10 mouse cellular contexts compared by ENCODE assay signal in genomic region chr5:75387886-75388454, GRCm38 (mm10).
DNase-seq lines count a peak whose midpoint lies in the region; ATAC-seq lines count a peak whose summit lies in the region.
"Had no signal": no experiment of that assay in that cellular context is flagged by ENCODE, and none has a peak within 500 bp of the region (broad histone marks: within the 10 kb centered on the region; RNA-seq: fewer than 3 reads in every experiment).

No protein-coding gene starts in this region.

- H3K9ac ChIP-seq in forebrain, embryonic 13.5 days: no peak overlapping the region
- H3K9ac ChIP-seq in forebrain, embryonic 12.5 days: no peak overlapping the region
- no peak overlapping the region for H3K9ac ChIP-seq in hindbrain, embryonic 13.5 days
- H3K9ac ChIP-seq: limb, embryonic 12.5 days had no signal

- no peak overlapping the region for H3K4me3 ChIP-seq in forebrain, embryonic 13.5 days
- H3K4me3 ChIP-seq in forebrain, embryonic 12.5 days (replicated peaks): no peak overlapping the region
- H3K4me3 ChIP-seq in hindbrain, embryonic 13.5 days: no peak overlapping the region
- H3K4me3 ChIP-seq: limb, embryonic 12.5 days had no signal

- H3K9me3 ChIP-seq in forebrain, embryonic 13.5 days (replicated peaks): no peaks in the 10 kb centered on the region
- no peaks in the 10 kb centered on the region for H3K9me3 ChIP-seq in forebrain, embryonic 12.5 days
- H3K9me3 ChIP-seq in hindbrain, embryonic 13.5 days: no peaks in the 10 kb centered on the region
- H3K9me3 ChIP-seq: limb, embryonic 12.5 days had no signal

- no peaks in the 10 kb centered on the region for H3K36me3 ChIP-seq in forebrain, embryonic 13.5 days (ENCODE audit: poor library complexity, severe bottlenecking)
- H3K36me3 ChIP-seq in forebrain, embryonic 12.5 days (replicated peaks): no peaks in the 10 kb centered on the region
- H3K36me3 ChIP-seq in hindbrain, embryonic 13.5 days: no peaks in the 10 kb centered on the region
- H3K36me3 ChIP-seq: limb, embryonic 12.5 days had no signal

- no peaks in the 10 kb centered on the region; the same call in 1 of the 2 replicates for H3K27me3 ChIP-seq in forebrain, embryonic 13.5 days
- H3K27me3 ChIP-seq in forebrain, embryonic 12.5 days: no peaks in the 10 kb centered on the region; the same call in 1 of the 2 replicates
- no peaks in the 10 kb centered on the region for H3K27me3 ChIP-seq in hindbrain, embryonic 13.5 days
- H3K27me3 ChIP-seq: limb, embryonic 12.5 days had no signal

- WGBS in forebrain, embryonic 13.5 days: 51% methylated on average over 13 of the region's 13 CpGs
- 52% methylated on average over 13 of the region's 13 CpGs for WGBS in forebrain, embryonic 12.5 days
- 44% methylated on average over 13 of the region's 13 CpGs for WGBS in hindbrain, embryonic 13.5 days

- DNase-seq in left cerebral cortex, adult 18-20 months (ENCODE audit: low spot score in 2 of 2): peak; percentile 12
- DNase-seq in left cerebral cortex, postnatal 10 days (ENCODE audit: extremely low spot score in 1 of 2, low spot score in 2 of 2): no peak
- no peak for DNase-seq in urinary bladder, postnatal 25 days (ENCODE audit: low spot score)
- DNase-seq in embryo, embryonic 11 days: no peak
- DNase-seq: adrenal gland, postnatal 10 days had no signal

- intact Hi-C loops in left cerebral cortex, postnatal 10 days (cut with DNase I): no loop called here

- no peak for ATAC-seq in forebrain, embryonic 13.5 days
- no peak for ATAC-seq in forebrain, embryonic 12.5 days (ENCODE audit: low FRiP score)
- ATAC-seq in hindbrain, embryonic 13.5 days (ENCODE audit: low FRiP score): no peak
- ATAC-seq in megakaryocyte-erythroid progenitor cell, adult 5-6 weeks (replicated peaks; ENCODE audit: low FRiP score, low TSS enrichment, poor library complexity, severe bottlenecking): peak; percentile 37

- H3K4me2 ChIP-seq in forebrain, embryonic 13.5 days: peak overlapping the region; percentile 22; the same call in 1 of the 2 replicates
- no peak overlapping the region for H3K4me2 ChIP-seq in forebrain, embryonic 12.5 days
- H3K4me2 ChIP-seq in hindbrain, embryonic 13.5 days: peak overlapping the region; percentile 36
- H3K4me2 ChIP-seq: limb, embryonic 12.5 days had no signal

- H3K4me1 ChIP-seq in forebrain, embryonic 13.5 days: no peaks in the 10 kb centered on the region
- H3K4me1 ChIP-seq in forebrain, embryonic 12.5 days: no peaks in the 10 kb centered on the region
- peaks cover 6% of the 10 kb centered on the region for H3K4me1 ChIP-seq in hindbrain, embryonic 13.5 days (replicated peaks)

- H3K27ac ChIP-seq in forebrain, embryonic 13.5 days: no peak overlapping the region
- no peak overlapping the region for H3K27ac ChIP-seq in forebrain, embryonic 12.5 days
- 0 out of 2 replicates have a peak overlapping the region, but pooled peaks have one; percentile 12 for H3K27ac ChIP-seq in hindbrain, embryonic 13.5 days
- H3K27ac ChIP-seq: limb, embryonic 12.5 days had no signal

Comparison
In these comparisons a context has a peak if more than half of its experiments do, and no peak if none do; other contexts are left out.
1. DNase-seq: peak in left cerebral cortex, adult 18-20 months (2 of 2); none in left cerebral cortex, postnatal 10 days (0 of 2), urinary bladder, postnatal 25 days (single experiment) and embryo, embryonic 11 days (single experiment).